Mouse (Mus musculus): ENCODE measurements around the gene Gm1043.

Gm1043 gene

DNA sequence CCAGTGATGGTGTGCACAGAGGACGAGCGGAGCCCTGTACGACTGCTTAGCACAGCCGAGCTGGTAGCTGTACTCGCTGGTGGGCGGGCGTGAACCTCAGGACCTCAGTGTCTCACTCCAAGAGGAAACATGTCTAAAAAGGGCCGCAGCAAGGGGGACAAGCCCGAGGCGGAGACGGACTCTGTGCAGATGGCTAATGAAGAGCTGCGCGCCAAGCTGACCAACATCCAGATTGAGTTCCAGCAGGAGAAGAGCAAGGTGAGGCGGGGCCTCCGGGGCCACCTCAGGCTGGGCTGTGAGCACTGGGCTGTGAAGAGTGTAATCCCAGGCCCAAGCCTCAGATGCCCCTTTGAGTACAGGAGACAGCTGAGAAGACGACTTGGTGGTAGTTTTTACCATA is at the start of gene Gm1043:
Gene Gm1043 (plus strand): TSS at position 130 of the 400 bp plus-strand sequence.
- no peak for DNase-seq (ENCODE audit: low read depth, low spot score)

DNA sequence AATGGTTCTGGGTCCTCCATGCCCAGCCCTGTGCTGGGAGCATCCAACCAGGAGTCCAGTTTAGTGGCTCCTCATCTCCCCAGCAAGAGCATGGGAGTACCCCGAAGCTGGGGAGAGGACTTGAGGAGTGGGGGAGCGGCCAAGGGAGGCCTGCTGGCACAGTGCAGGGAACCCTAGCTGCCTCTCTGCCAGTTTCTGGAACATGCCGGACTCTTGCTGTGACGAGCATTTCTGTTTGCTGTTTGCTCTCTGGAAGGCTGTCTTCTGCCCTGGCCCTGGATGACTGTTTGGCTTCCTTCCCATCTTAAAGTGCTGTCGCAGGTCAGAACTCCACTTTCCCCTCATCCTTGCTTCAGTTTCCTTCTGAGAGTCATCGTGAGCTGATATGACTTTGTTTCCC is 49.3 kb upstream of the Gm1043 start:
- no peak for DNase-seq (ENCODE audit: low read depth, low spot score)

DNA sequence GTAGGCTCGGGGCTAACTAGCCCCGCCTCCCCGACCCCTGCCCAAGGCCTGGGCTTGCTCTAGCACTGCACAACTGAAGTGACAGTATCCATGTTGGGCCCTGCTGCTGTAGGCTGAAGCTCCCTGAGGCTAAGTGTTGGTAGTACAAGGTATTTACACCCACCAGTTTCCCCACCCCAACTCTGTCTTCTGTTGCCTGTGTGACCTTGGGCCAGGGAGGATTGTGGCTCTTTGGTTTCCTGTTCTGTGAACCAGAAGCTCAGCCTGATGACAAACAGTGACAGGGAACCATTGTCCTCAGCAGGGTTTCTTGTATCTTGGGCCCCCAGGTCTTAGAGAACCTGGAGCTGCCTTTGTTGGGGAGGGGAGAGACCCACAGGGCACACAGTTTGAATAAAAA is 48.3 kb upstream of the Gm1043 start:
- DNase-seq (ENCODE audit: low read depth, low spot score) = no peak

DNA sequence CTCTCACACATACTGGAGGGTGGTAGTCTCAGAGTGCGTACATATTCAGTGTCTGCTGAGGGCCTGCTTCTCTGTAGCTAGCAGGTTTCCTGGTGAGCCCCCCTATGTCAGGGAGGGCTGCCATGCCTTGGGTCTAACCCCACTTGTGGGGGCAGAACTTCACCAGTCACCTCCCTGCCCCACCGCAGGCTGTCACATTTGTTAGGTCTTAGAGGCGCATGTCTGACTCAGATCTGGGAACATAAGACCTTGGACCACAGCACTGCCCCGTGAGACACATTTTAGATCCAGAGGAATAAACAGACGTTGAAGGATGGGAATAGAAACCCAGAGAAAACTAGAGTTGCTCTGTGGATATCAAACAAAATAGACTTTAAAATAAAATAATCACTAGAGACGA is 45.3 kb upstream of the Gm1043 start:
- DNase-seq (ENCODE audit: low read depth, low spot score) = no peak

- no peak for DNase-seq (ENCODE audit: low read depth, low spot score)
These were observed 44.5 kb upstream of the Gm1043 start for GRCm38 (mm10) chr5:37040711-37041110.

DNA sequence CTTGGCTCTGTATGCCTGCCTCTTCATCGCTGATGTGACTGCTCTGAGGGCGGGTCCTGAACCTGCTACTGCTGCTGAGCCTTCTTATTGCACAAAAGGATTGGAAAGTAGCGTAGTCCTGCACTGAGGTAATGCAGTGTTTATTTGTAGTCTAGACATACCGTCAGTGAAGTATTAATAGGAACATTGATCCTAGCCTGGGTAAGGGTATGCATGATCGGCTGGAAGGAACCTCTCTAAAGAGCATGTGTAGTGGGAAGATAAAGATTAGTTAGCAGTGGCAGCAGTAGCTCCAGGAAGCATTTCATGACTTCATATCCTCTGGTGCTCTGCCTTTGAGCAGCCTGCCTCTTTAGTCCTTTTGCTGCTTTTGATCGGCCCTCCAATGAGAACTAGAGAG is 43.5 kb upstream of the Gm1043 start:
- no peak for DNase-seq (ENCODE audit: low read depth, low spot score)

GRCm38 (mm10) chr5:37042934-37043333 is 42.2 kb upstream of the Gm1043 start:
- DNase-seq (ENCODE audit: low read depth, low spot score) = no peak

- DNase-seq (ENCODE audit: low read depth, low spot score) = no peak
These were observed 40.4 kb upstream of the Gm1043 start for GRCm38 (mm10) chr5:37044793-37045192.

DNA sequence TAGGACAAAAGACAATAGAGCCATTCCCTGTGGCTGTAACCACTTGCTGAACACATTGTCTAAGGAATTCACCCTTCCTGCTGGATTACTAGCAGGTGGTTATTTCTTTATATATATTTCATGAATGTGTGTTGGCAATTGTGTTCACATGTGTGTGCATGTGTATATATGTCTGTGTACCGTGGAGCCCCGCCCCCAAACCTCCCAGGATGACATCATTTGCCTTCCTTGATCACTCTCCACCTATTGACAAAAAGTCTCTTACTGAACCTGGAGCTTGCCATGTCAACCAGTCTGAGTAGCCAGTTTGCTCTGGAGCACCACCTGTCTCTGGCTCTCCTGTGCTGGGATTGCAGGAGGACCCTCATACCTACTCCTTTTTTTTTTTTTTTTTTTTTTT is 39.6 kb upstream of the Gm1043 start:
- DNase-seq (ENCODE audit: low read depth, low spot score) = no peak

DNA sequence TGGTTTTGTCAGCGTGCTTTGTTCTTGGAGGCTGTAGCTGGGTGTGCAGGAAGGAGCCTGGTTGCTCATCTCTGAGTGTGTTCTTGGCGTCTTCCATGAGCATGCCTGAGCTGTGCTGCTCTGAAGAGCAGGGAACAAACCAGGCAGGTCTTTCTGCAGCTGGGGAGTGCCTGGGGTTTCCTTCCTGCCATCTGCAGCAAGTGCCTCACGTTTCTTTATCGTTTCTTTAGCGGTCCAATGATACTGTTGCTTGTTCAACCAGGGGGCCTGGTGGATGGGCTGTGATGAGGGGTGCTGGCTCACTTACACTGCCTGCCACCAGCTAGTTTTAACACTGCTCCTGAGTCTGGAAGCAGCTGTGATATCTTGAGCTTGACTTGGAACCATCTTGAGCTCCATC is 38.4 kb upstream of the Gm1043 start:
- no peak for DNase-seq (ENCODE audit: low read depth, low spot score)

GRCm38 (mm10) chr5:37047206-37047915 is 37.8 kb upstream of the Gm1043 start:
- no peak for DNase-seq (ENCODE audit: low read depth, low spot score)

- DNase-seq (ENCODE audit: low read depth, low spot score) = no peak
These were observed 37.2 kb upstream of the Gm1043 start for GRCm38 (mm10) chr5:37047992-37048391.

GRCm38 (mm10) chr5:37049111-37049510 is 36.1 kb upstream of the Gm1043 start:
- no peak for DNase-seq (ENCODE audit: low read depth, low spot score)

- DNase-seq (ENCODE audit: low read depth, low spot score) = no peak
These were observed 34.4 kb upstream of the Gm1043 start for GRCm38 (mm10) chr5:37050521-37051373.

- no peak for DNase-seq (ENCODE audit: low read depth, low spot score)
These were observed 33.6 kb upstream of the Gm1043 start for GRCm38 (mm10) chr5:37051374-37052100.

DNA sequence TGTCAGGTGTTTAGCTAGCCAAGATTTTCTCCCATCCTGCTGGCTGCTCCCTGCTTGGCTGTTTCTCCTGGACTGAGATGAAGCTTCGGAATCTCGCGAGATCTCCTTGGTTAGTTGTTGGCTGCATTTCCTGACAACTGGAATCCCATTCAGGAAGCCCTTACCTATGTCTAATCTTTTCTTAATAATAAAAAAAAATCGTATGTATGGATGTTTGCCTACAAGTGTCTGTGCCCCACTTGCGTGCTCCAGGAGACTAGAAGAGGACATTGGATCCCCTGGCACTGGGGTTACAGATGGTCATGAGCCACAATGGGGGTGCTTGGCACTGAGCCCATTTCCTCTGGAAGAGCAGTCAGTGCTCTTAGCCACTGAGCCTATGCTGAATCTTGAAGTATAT is 32.3 kb upstream of the Gm1043 start:
- DNase-seq (ENCODE audit: low read depth, low spot score) = no peak

GRCm38 (mm10) chr5:37055789-37056188 is 29.4 kb upstream of the Gm1043 start:
- no peak for DNase-seq (ENCODE audit: low read depth, low spot score)

DNA sequence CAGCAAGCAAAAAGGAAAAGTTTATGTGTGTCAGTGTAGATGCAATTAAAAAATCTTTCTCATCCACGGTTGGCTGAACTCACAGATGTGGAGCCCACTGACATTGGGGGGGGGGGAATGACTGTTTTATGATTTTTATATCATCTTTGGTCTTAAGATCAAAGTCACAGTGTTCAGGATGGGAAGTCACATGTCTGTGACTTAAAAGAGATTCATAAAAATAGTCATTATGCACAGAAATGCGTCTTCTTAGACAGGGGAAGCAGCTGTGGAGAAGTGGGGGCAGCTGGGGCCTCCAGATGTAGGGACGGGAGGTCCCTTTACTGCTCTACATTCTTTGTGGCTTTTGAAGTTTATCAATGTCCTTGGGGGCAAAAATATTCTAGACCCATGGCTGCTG is 28.7 kb upstream of the Gm1043 start:
- DNase-seq (ENCODE audit: low read depth, low spot score) = no peak

DNA sequence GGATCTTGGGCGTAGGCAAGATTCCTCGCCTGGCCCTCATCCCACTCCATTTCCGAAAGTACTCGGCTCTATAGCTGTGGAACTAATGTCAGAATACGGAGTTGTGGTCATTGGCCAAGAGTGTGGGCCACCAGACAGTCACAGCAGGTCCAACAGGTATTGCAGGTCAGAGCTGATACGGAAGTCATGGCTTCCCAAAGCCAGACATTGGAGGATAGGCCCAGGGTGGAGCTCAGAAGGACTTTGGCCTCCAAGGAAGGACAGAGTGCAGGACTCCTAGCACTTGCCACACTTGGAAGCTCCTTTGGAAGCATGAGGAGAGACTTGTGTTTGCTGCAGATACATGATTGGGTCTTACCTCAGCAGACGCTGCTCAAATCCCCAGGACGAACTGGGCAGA is 23.6 kb upstream of the Gm1043 start:
- no peak for DNase-seq (ENCODE audit: low read depth, low spot score)

DNA sequence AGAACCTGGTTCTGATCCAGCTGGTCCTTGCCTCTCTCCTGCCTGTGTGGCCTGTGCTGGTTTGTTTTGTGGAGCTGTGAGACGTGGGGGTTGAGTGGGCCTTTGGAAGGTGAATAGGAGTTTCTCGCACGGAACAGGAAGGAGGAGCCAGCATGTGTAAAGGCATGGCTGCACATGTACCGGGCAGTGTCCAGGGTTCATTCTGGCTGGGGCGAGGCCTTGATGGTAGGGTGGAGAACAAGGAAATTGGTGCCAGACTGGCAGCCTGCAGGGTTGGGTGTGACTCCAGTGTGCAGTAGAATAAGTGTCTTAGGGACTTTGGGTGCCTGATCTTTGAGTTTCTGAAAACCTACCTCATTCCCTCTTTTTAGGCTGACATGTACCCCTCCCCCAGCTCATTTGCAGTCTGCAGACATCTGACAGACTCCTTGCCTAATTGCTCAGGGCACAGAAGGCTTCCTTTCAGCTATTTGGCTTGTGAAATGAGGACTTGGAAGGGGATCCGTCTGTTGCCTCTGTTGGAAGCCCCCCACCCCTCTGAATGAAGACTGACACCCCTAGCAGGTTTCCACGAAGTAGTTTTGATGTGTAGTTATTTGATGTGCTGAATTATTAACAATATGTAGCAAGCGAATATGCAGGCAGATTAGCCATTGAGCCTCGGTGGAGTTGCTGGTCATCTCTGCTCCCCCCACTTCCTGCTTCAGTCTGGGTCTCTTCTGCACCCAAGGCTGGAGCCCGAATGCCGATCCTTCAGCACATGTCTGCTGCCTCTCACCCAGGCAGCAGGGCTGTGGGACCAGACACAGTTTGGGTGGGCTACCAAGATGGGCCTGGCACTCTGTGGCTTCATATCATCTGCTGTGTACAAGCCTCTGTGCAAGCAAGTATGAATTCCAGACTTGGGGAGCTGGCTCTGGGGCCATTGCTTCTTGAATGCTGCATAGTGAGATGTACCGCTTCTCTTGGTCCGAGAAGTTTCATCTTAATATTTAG is 20.4 kb upstream of the Gm1043 start:
- peak; percentile 78 for DNase-seq (ENCODE audit: low read depth, low spot score)
